Mouse (Mus musculus): Measurements from ENCODE around the gene Gm28048.

GRCm38 (mm10) chr11:22982846-22983245 lies 956 bp upstream of the Gm28048 start:
- TF ChIP-seq POLR2A (IDR thresholded peaks at IDR 0.05; ENCODE audit: borderline replicate concordance, low read depth, low read length) = no peak
- no peak for TF ChIP-seq CTCF (IDR thresholded peaks at IDR 0.05; ENCODE audit: low read depth, low read length)
